26 mouse cellular contexts compared by ENCODE assay signal in genomic region chr2:169383701-169384100, GRCm38 (mm10).
A peak's percentile ranks its signal among the peaks of the same experiment; 100 is the strongest.
DNase-seq lines count a peak whose midpoint lies in the region; ATAC-seq and TF ChIP-seq lines count a peak whose summit lies in the region.
"Had no signal": no experiment of that assay in that cellular context is flagged by ENCODE, and none has a peak within 500 bp of the region (broad histone marks: within the 10 kb centered on the region; RNA-seq: fewer than 3 reads in every experiment).

No protein-coding gene starts in this region.

- peak; percentile 25; the same call in 1 of the 2 replicates for TF ChIP-seq CTCF in kidney, postnatal 0 days (IDR thresholded peaks at IDR 0.05; ENCODE audit: low read depth)
- TF ChIP-seq CTCF in midbrain, postnatal 0 days (IDR thresholded peaks at IDR 0.05) = peak; percentile 33

- H3K4me1 ChIP-seq in kidney, postnatal 0 days (replicated peaks; ENCODE audit: insufficient read depth, low read length) = no peaks in the 10 kb centered on the region
- H3K4me1 ChIP-seq in midbrain, postnatal 0 days (ENCODE audit: insufficient read depth, low read length) = 0 out of 2 replicates have a peak, but pooled peaks cover 4% of the 10 kb centered on the region
- H3K4me1 ChIP-seq in midbrain, embryonic 11.5 days (ENCODE audit: control insufficient read depth, insufficient read depth, low read length) = no peaks in the 10 kb centered on the region
- H3K4me1 ChIP-seq: embryonic facial prominence, embryonic 15.5 days; heart, embryonic 13.5 days; stomach, embryonic 15.5 days had no signal

- no peaks in the 10 kb centered on the region for H3K36me3 ChIP-seq in kidney, postnatal 0 days (ENCODE audit: insufficient read depth, low read length)
- H3K36me3 ChIP-seq in midbrain, postnatal 0 days (ENCODE audit: insufficient read depth, low read length) = no peaks in the 10 kb centered on the region
- H3K36me3 ChIP-seq in midbrain, embryonic 11.5 days (ENCODE audit: control insufficient read depth, insufficient read depth, low read length) = no peaks in the 10 kb centered on the region
- H3K36me3 ChIP-seq: embryonic facial prominence, embryonic 15.5 days; forebrain, embryonic 15.5 days; heart, embryonic 13.5 days; hindbrain, embryonic 12.5 days; limb, embryonic 10.5 days; midbrain, embryonic 10.5 days; neural tube, embryonic 15.5 days; stomach, embryonic 15.5 days had no signal

- H3K9me3 ChIP-seq in kidney, postnatal 0 days (replicated peaks; ENCODE audit: low read length) = no peaks in the 10 kb centered on the region
- H3K9me3 ChIP-seq in midbrain, postnatal 0 days (ENCODE audit: low read length) = no peaks in the 10 kb centered on the region
- H3K9me3 ChIP-seq in midbrain, embryonic 11.5 days (ENCODE audit: control insufficient read depth, low read length) = no peaks in the 10 kb centered on the region
- H3K9me3 ChIP-seq: embryonic facial prominence, embryonic 15.5 days; forebrain, embryonic 15.5 days; heart, embryonic 13.5 days; hindbrain, embryonic 12.5 days; limb, embryonic 10.5 days; neural tube, embryonic 15.5 days; stomach, embryonic 15.5 days had no signal

- H3K27ac ChIP-seq in kidney, postnatal 0 days = no peak overlapping the region
- H3K27ac ChIP-seq in midbrain, postnatal 0 days (ENCODE audit: low read depth, low read length) = no peak overlapping the region
- no peak overlapping the region for H3K27ac ChIP-seq in midbrain, embryonic 11.5 days (ENCODE audit: low read depth, low read length)
- H3K27ac ChIP-seq: embryonic facial prominence, embryonic 15.5 days; forebrain, embryonic 15.5 days; heart, embryonic 13.5 days; hindbrain, embryonic 12.5 days; limb, embryonic 10.5 days; macrophage; midbrain, embryonic 10.5 days; neural tube, embryonic 15.5 days; stomach, embryonic 15.5 days had no signal

- H3K4me3 ChIP-seq in kidney, postnatal 0 days (replicated peaks; ENCODE audit: low read depth, low read length) = no peak overlapping the region
- no peak overlapping the region for H3K4me3 ChIP-seq in midbrain, postnatal 0 days (ENCODE audit: low read depth, low read length)
- H3K4me3 ChIP-seq in midbrain, embryonic 11.5 days (ENCODE audit: low read depth, low read length) = no peak overlapping the region
- H3K4me3 ChIP-seq: embryonic facial prominence, embryonic 15.5 days; forebrain, embryonic 15.5 days; heart, embryonic 13.5 days; hindbrain, embryonic 12.5 days; limb, embryonic 10.5 days; midbrain, embryonic 10.5 days; neural tube, embryonic 15.5 days; stomach, embryonic 15.5 days had no signal

- 93% methylated on average over 3 of the region's 3 CpGs for WGBS in kidney, postnatal 0 days
- WGBS in midbrain, postnatal 0 days = 92% methylated on average over 3 of the region's 3 CpGs
- 79% methylated on average over 3 of the region's 3 CpGs for WGBS in midbrain, embryonic 11.5 days

- intact Hi-C loops in left cerebral cortex, postnatal 36 days (cut with DNase I) = no loop called here

- ATAC-seq in CD4-positive, CD25-positive, alpha-beta regulatory T cell, adult 4 months = no peak
- no peak for ATAC-seq in kidney, postnatal 0 days (replicated peaks; ENCODE audit: low FRiP score, low read depth)
- ATAC-seq in midbrain, postnatal 0 days (ENCODE audit: low FRiP score) = no peak
- ATAC-seq in midbrain, embryonic 11.5 days (ENCODE audit: low FRiP score) = no peak
- ATAC-seq: forebrain, embryonic 15.5 days; inflammation-experienced regulatory T-cells, adult 6 months had no signal

- H3K27me3 ChIP-seq in kidney, postnatal 0 days (ENCODE audit: insufficient read depth, low read length) = no peaks in the 10 kb centered on the region
- no peaks in the 10 kb centered on the region for H3K27me3 ChIP-seq in midbrain, postnatal 0 days (ENCODE audit: insufficient read depth, low read length)
- H3K27me3 ChIP-seq in midbrain, embryonic 11.5 days (ENCODE audit: control insufficient read depth, insufficient read depth, low read length) = no peaks in the 10 kb centered on the region
- H3K27me3 ChIP-seq: embryonic facial prominence, embryonic 15.5 days; forebrain, embryonic 15.5 days; heart, embryonic 13.5 days; hindbrain, embryonic 12.5 days; neural tube, embryonic 15.5 days; stomach, embryonic 15.5 days had no signal

- DNase-seq in CD4-positive, CD25-positive, alpha-beta regulatory T cell, adult 2 months (ENCODE audit: low read depth, low spot score) = peak; percentile 5
- no peak for DNase-seq in kidney, postnatal 0 days (ENCODE audit: low spot score)
- DNase-seq in kidney, postnatal 4 days = no peak
- no peak for DNase-seq in midbrain, postnatal 0 days (ENCODE audit: low spot score)
- DNase-seq in midbrain, embryonic 11.5 days (ENCODE audit: low spot score, missing footprints) = no peak
- DNase-seq in left cerebral cortex, postnatal 36 days (ENCODE audit: low spot score in 2 of 2) = no peak
- no peak for DNase-seq in adipocyte (ENCODE audit: low spot score)
- DNase-seq: adrenal gland, postnatal 25 days; cerebellum, adult 11 months; cerebellum, adult 9-11 months; gastrocnemius, postnatal 14 days; heart, adult 11 months; kidney, postnatal 36 days; lung, adult 2 months had no signal

- no peak overlapping the region for H3K9ac ChIP-seq in kidney, postnatal 0 days (ENCODE audit: low read depth, low read length)
- H3K9ac ChIP-seq in midbrain, postnatal 0 days (replicated peaks; ENCODE audit: low read length, poor library complexity, severe bottlenecking) = no peak overlapping the region
- no peak overlapping the region for H3K9ac ChIP-seq in midbrain, embryonic 11.5 days (ENCODE audit: low read length)
- H3K9ac ChIP-seq: embryonic facial prominence, embryonic 15.5 days; forebrain, embryonic 15.5 days; heart, embryonic 13.5 days; hindbrain, embryonic 12.5 days; neural tube, embryonic 15.5 days; stomach, embryonic 15.5 days had no signal

- H3K4me2 ChIP-seq in kidney, postnatal 0 days (ENCODE audit: low read length) = no peak overlapping the region
- no peak overlapping the region for H3K4me2 ChIP-seq in midbrain, postnatal 0 days (ENCODE audit: low read depth, low read length, poor library complexity, severe bottlenecking)
- H3K4me2 ChIP-seq in midbrain, embryonic 11.5 days = no peak overlapping the region
- H3K4me2 ChIP-seq: embryonic facial prominence, embryonic 15.5 days; forebrain, embryonic 15.5 days; heart, embryonic 13.5 days; hindbrain, embryonic 12.5 days; liver, embryonic 11.5 days; neural tube, embryonic 15.5 days; stomach, embryonic 15.5 days had no signal
